Mouse (Mus musculus): Measurements from ENCODE around the gene Aloxe3. TPM values are rescaled to one million over a fixed set of nuclear protein-coding genes. Genes with fewer than 3 reads are reported as not detected.
A peak's percentile ranks its signal among the peaks of the same experiment; 100 is the strongest.

Aloxe3 gene
- polyA plus RNA-seq, 1 experiment from 2014 or later: 4.3 TPM

GRCm38 (mm10) chr11:69148451-69148960 is 22.8 kb downstream of the Aloxe3 start:
- H3K4me3 ChIP-seq (replicated peaks; ENCODE audit: low read length): no peak overlapping the region
- WGBS: 87% methylated on average over 5 of the region's 5 CpGs

GRCm38 (mm10) chr11:69149728-69150127 is 24.0 kb downstream of the Aloxe3 start:
- no peak overlapping the region for H3K4me2 ChIP-seq (replicated peaks)
- DNase-seq (ENCODE audit: low spot score) (no peak), ATAC-seq (ENCODE audit: low FRiP score) (no peak)
- 77% methylated on average over 6 of the region's 6 CpGs for WGBS
- no peak overlapping the region for H3K27ac ChIP-seq
- no peaks in the 10 kb centered on the region for H3K9me3 ChIP-seq (ENCODE audit: control insufficient read depth, low read length)
- peaks cover 5% of the 10 kb centered on the region; the same call in 1 of the 2 replicates for H3K27me3 ChIP-seq (ENCODE audit: control insufficient read depth, insufficient read depth, low read length)
- H3K9ac ChIP-seq: no peak overlapping the region
- H3K4me3 ChIP-seq (replicated peaks; ENCODE audit: low read length): no peak overlapping the region
- H3K4me1 ChIP-seq (replicated peaks; ENCODE audit: control insufficient read depth, insufficient read depth, low read length): peaks cover 5% of the 10 kb centered on the region; the same call in 1 of the 2 replicates
- no peaks in the 10 kb centered on the region for H3K36me3 ChIP-seq (replicated peaks; ENCODE audit: control insufficient read depth, insufficient read depth)

More at GRCm38 (mm10) chr11:69148451-69148960, 22.8 kb downstream of the Aloxe3 start:
- no peaks in the 10 kb centered on the region for H3K36me3 ChIP-seq (replicated peaks; ENCODE audit: control insufficient read depth, insufficient read depth)
- no peak overlapping the region for H3K27ac ChIP-seq
- H3K9ac ChIP-seq: no peak overlapping the region
- peaks cover 5% of the 10 kb centered on the region; the same call in 1 of the 2 replicates for H3K4me1 ChIP-seq (replicated peaks; ENCODE audit: control insufficient read depth, insufficient read depth, low read length)
- no peak for ATAC-seq (ENCODE audit: low FRiP score)
- DNase-seq (ENCODE audit: low spot score): no peak
- no peaks in the 10 kb centered on the region for H3K9me3 ChIP-seq (ENCODE audit: control insufficient read depth, low read length)
- H3K27me3 ChIP-seq (ENCODE audit: control insufficient read depth, insufficient read depth, low read length): peaks cover 5% of the 10 kb centered on the region; the same call in 1 of the 2 replicates
- H3K4me2 ChIP-seq (replicated peaks): no peak overlapping the region

- Histone ChIP-seq H3K4me1 (replicated peaks; ENCODE audit: control insufficient read depth, insufficient read depth, low read length) (peaks cover 5% of the 10 kb centered on the region; the same call in 1 of the 2 replicates), H3K9me3 (ENCODE audit: control insufficient read depth, low read length) (no peaks in the 10 kb centered on the region), H3K27me3 (ENCODE audit: control insufficient read depth, insufficient read depth, low read length) (peaks cover 5% of the 10 kb centered on the region; the same call in 1 of the 2 replicates), H3K27ac (no peak overlapping the region), H3K36me3 (replicated peaks; ENCODE audit: control insufficient read depth, insufficient read depth) (no peaks in the 10 kb centered on the region), H3K9ac (no peak overlapping the region), H3K4me3 (replicated peaks; ENCODE audit: low read length) (no peak overlapping the region), H3K4me2 (replicated peaks) (peak overlapping the region; percentile 27)
- DNase-seq (ENCODE audit: low spot score) (peak; percentile 80), ATAC-seq (ENCODE audit: low FRiP score) (no peak)
- 4% methylated on average over 7 of the region's 7 CpGs for WGBS
These were observed 24.7 kb downstream of the Aloxe3 start for GRCm38 (mm10) chr11:69150444-69150843.

- Histone ChIP-seq H3K4me2 (replicated peaks) (peak overlapping the region; percentile 27), H3K4me1 (replicated peaks; ENCODE audit: control insufficient read depth, insufficient read depth, low read length) (peaks cover 5% of the 10 kb centered on the region; the same call in 1 of the 2 replicates), H3K4me3 (replicated peaks; ENCODE audit: low read length) (no peak overlapping the region), H3K9ac (no peak overlapping the region), H3K27ac (no peak overlapping the region), H3K36me3 (replicated peaks; ENCODE audit: control insufficient read depth, insufficient read depth) (no peaks in the 10 kb centered on the region), H3K27me3 (ENCODE audit: control insufficient read depth, insufficient read depth, low read length) (peaks cover 5% of the 10 kb centered on the region; the same call in 1 of the 2 replicates), H3K9me3 (ENCODE audit: control insufficient read depth, low read length) (no peaks in the 10 kb centered on the region)
- ATAC-seq (ENCODE audit: low FRiP score) (no peak), DNase-seq (ENCODE audit: low spot score) (no peak)
- WGBS: 72% methylated on average over 6 of the region's 6 CpGs
These were observed 25.3 kb downstream of the Aloxe3 start for GRCm38 (mm10) chr11:69151004-69151403.

GRCm38 (mm10) chr11:69153831-69154230 is 28.1 kb downstream of the Aloxe3 start:
- Histone ChIP-seq H3K9ac (no peak overlapping the region), H3K27ac (no peak overlapping the region), H3K27me3 (ENCODE audit: control insufficient read depth, insufficient read depth, low read length) (peaks cover 25% of the 10 kb centered on the region), H3K36me3 (replicated peaks; ENCODE audit: control insufficient read depth, insufficient read depth) (no peaks in the 10 kb centered on the region), H3K9me3 (ENCODE audit: control insufficient read depth, low read length) (no peaks in the 10 kb centered on the region), H3K4me1 (replicated peaks; ENCODE audit: control insufficient read depth, insufficient read depth, low read length) (peaks cover 16% of the 10 kb centered on the region), H3K4me3 (replicated peaks; ENCODE audit: low read length) (no peak overlapping the region), H3K4me2 (replicated peaks) (no peak overlapping the region)
- ATAC-seq (ENCODE audit: low FRiP score): no peak
- DNase-seq (ENCODE audit: low spot score): no peak
- WGBS: 84% methylated on average over 8 of the region's 8 CpGs

GRCm38 (mm10) chr11:69155351-69155750 is 29.7 kb downstream of the Aloxe3 start:
- no peak overlapping the region for H3K4me2 ChIP-seq (replicated peaks)
- H3K4me3 ChIP-seq (replicated peaks; ENCODE audit: low read length): no peak overlapping the region
- peaks cover 25% of the 10 kb centered on the region for H3K27me3 ChIP-seq (ENCODE audit: control insufficient read depth, insufficient read depth, low read length)
- 59% methylated on average over 1 of the region's 1 CpGs for WGBS
- H3K27ac ChIP-seq: no peak overlapping the region
- peaks cover 16% of the 10 kb centered on the region for H3K4me1 ChIP-seq (replicated peaks; ENCODE audit: control insufficient read depth, insufficient read depth, low read length)
- ATAC-seq (ENCODE audit: low FRiP score) (no peak), DNase-seq (ENCODE audit: low spot score) (no peak)
- H3K36me3 ChIP-seq (replicated peaks; ENCODE audit: control insufficient read depth, insufficient read depth): no peaks in the 10 kb centered on the region
- no peaks in the 10 kb centered on the region for H3K9me3 ChIP-seq (ENCODE audit: control insufficient read depth, low read length)
- H3K9ac ChIP-seq: no peak overlapping the region

- peak within 1 kb of the TSS; percentile 45; the same call in 1 of the 2 replicates for H3K9ac ChIP-seq
- no peak within 1 kb of the TSS for H3K27ac ChIP-seq
- peak within 1 kb of the TSS; percentile 48 for H3K4me2 ChIP-seq (replicated peaks)
- ATAC-seq (ENCODE audit: low FRiP score) (no peak), DNase-seq (ENCODE audit: low spot score) (peak; percentile 50)
- H3K4me1 ChIP-seq (replicated peaks; ENCODE audit: control insufficient read depth, insufficient read depth, low read length): peaks cover 10% of the 10 kb centered on the region
- peak within 1 kb of the TSS; percentile 22 for H3K4me3 ChIP-seq (replicated peaks; ENCODE audit: low read length)
- H3K36me3 ChIP-seq (replicated peaks; ENCODE audit: control insufficient read depth, insufficient read depth): no peaks in the 10 kb centered on the region
- WGBS: 2% methylated on average over 18 of the region's 18 CpGs
- no peaks in the 10 kb centered on the region for H3K9me3 ChIP-seq (ENCODE audit: control insufficient read depth, low read length)
- peaks cover 19% of the 10 kb centered on the region; the same call in 1 of the 2 replicates for H3K27me3 ChIP-seq (ENCODE audit: control insufficient read depth, insufficient read depth, low read length)
These were observed 31.1 kb downstream of the Aloxe3 start, which contains the start of gene Alox12b for GRCm38 (mm10) chr11:69156800-69157199. Gene Alox12b, plus strand, starts transcription at chr11:69156989.

GRCm38 (mm10) chr11:69169313-69169712 is 43.6 kb downstream of the Aloxe3 start:
- Histone ChIP-seq H3K27ac (no peak overlapping the region), H3K36me3 (replicated peaks; ENCODE audit: control insufficient read depth, insufficient read depth) (no peaks in the 10 kb centered on the region), H3K4me1 (replicated peaks; ENCODE audit: control insufficient read depth, insufficient read depth, low read length) (no peaks in the 10 kb centered on the region), H3K4me3 (replicated peaks; ENCODE audit: low read length) (no peak overlapping the region), H3K27me3 (ENCODE audit: control insufficient read depth, insufficient read depth, low read length) (no peaks in the 10 kb centered on the region), H3K9ac (no peak overlapping the region), H3K9me3 (ENCODE audit: control insufficient read depth, low read length) (no peaks in the 10 kb centered on the region), H3K4me2 (replicated peaks) (no peak overlapping the region)
- DNase-seq (ENCODE audit: low spot score): no peak
- no peak for ATAC-seq (ENCODE audit: low FRiP score)
- 91% methylated on average over 12 of the region's 12 CpGs for WGBS

- Histone ChIP-seq H3K27me3 (ENCODE audit: control insufficient read depth, insufficient read depth, low read length) (no peaks in the 10 kb centered on the region), H3K4me3 (replicated peaks; ENCODE audit: low read length) (no peak overlapping the region), H3K36me3 (replicated peaks; ENCODE audit: control insufficient read depth, insufficient read depth) (no peaks in the 10 kb centered on the region), H3K27ac (no peak overlapping the region), H3K9ac (no peak overlapping the region), H3K4me2 (replicated peaks) (no peak overlapping the region), H3K4me1 (replicated peaks; ENCODE audit: control insufficient read depth, insufficient read depth, low read length) (no peaks in the 10 kb centered on the region), H3K9me3 (ENCODE audit: control insufficient read depth, low read length) (no peaks in the 10 kb centered on the region)
- ATAC-seq (ENCODE audit: low FRiP score) (no peak), DNase-seq (ENCODE audit: low spot score) (peak; percentile 67)
- 26% methylated on average over 7 of the region's 7 CpGs for WGBS
These were observed 45.9 kb downstream of the Aloxe3 start for GRCm38 (mm10) chr11:69171626-69172025.

All from hindbrain, embryonic 14.5 days (tissue).